Mouse (Mus musculus) brown adipose tissue, adult 24 weeks (tissue): ENCODE results near the gene Sertad3. TPM values are rescaled to one million over a fixed set of nuclear protein-coding genes. Genes with fewer than 3 reads are reported as not detected.

ENCODE experiments used
- H3K27ac ChIP-seq: fragments of 200-500 bp; replicated peaks from 2 replicates; pipeline ENCODE4 v1.5.1; 2012; ENCODE audit warnings: low read depth, mild to moderate bottlenecking, low read length
- H3K4me1 ChIP-seq: fragments of 200-500 bp; 2 replicates; pipeline ENCODE4 v1.6.1; 2012; ENCODE audit warnings: low read length, mixed read lengths; ENCODE audit not compliant: control insufficient read depth, insufficient read depth, insufficient read length
- H3K4me3 ChIP-seq: fragments of 200-500 bp; 2 replicates; pipeline ENCODE4 v1.5.1; 2012; ENCODE audit warnings: low read depth, mild to moderate bottlenecking, low read length, moderate library complexity; ENCODE audit not compliant: insufficient read depth
- polyA plus RNA-seq: library from polyadenylated mRNA; stranded (reverse); fragments of >200 nt; gene quantifications from 2 replicates; pipeline ENCODE4 v1.2.4, GENCODE M21; 2012; ENCODE audit not compliant: missing spikeins, insufficient read depth, insufficient read length

Sertad3 gene
- polyA plus RNA-seq, 1 experiment: 4.2 TPM

DNA sequence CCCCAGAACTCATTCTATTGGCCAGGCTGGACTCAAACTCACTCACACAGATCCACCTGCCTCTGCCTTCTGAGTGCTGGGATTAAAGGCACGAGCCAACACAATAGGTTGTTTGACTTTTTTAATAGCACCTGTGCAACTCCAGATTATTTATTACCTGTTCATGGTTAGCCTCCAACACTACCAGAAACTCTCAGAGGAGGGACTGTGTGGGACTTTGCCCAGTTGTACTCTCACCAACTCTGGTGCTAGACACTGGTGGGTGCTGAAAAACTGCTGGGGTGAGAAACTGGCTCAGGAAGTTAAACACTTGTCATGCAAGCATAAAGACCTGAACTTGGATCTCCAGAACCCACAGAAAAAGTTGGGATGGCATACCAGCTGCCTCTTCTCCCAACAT, 6.2 kb downstream of the Sertad3 start:
- Histone ChIP-seq H3K4me3 (no peak overlapping the region), H3K4me1 (no peaks in the 10 kb centered on the region; the same call in 1 of the 2 replicates), H3K27ac (no peak overlapping the region)

GRCm38 (mm10) chr7:27480506-27480905, 6.9 kb downstream of the Sertad3 start:
- no peak overlapping the region for H3K4me3 ChIP-seq
- H3K27ac ChIP-seq: no peak overlapping the region
- no peaks in the 10 kb centered on the region; the same call in 1 of the 2 replicates for H3K4me1 ChIP-seq

- Histone ChIP-seq H3K27ac (peak overlapping the region; percentile 1; the same call in 1 of the 2 replicates), H3K4me1 (no peaks in the 10 kb centered on the region; the same call in 1 of the 2 replicates)
These were observed 7.5 kb downstream of the Sertad3 start for GRCm38 (mm10) chr7:27480927-27481626.

GRCm38 (mm10) chr7:27481627-27481969, 8.0 kb downstream of the Sertad3 start:
- peak overlapping the region; percentile 50 for H3K4me3 ChIP-seq
- H3K27ac ChIP-seq: peak overlapping the region; percentile 94
- H3K4me1 ChIP-seq: no peaks in the 10 kb centered on the region

More at GRCm38 (mm10) chr7:27480927-27481626, 7.5 kb downstream of the Sertad3 start:
- H3K4me3 ChIP-seq: peak overlapping the region; percentile 44

- Histone ChIP-seq H3K27ac (no peak overlapping the region), H3K4me3 (no peak overlapping the region), H3K4me1 (0 out of 2 replicates have a peak, but pooled peaks cover 2% of the 10 kb centered on the region)
These were observed 10.3 kb downstream of the Sertad3 start for GRCm38 (mm10) chr7:27483860-27484259.

GRCm38 (mm10) chr7:27486102-27486769, 12.7 kb downstream of the Sertad3 start:
- peak overlapping the region; percentile 78 for H3K27ac ChIP-seq
- H3K4me1 ChIP-seq: peaks cover 2% of the 10 kb centered on the region; the same call in 1 of the 2 replicates
- peak overlapping the region; percentile 57 for H3K4me3 ChIP-seq

DNA sequence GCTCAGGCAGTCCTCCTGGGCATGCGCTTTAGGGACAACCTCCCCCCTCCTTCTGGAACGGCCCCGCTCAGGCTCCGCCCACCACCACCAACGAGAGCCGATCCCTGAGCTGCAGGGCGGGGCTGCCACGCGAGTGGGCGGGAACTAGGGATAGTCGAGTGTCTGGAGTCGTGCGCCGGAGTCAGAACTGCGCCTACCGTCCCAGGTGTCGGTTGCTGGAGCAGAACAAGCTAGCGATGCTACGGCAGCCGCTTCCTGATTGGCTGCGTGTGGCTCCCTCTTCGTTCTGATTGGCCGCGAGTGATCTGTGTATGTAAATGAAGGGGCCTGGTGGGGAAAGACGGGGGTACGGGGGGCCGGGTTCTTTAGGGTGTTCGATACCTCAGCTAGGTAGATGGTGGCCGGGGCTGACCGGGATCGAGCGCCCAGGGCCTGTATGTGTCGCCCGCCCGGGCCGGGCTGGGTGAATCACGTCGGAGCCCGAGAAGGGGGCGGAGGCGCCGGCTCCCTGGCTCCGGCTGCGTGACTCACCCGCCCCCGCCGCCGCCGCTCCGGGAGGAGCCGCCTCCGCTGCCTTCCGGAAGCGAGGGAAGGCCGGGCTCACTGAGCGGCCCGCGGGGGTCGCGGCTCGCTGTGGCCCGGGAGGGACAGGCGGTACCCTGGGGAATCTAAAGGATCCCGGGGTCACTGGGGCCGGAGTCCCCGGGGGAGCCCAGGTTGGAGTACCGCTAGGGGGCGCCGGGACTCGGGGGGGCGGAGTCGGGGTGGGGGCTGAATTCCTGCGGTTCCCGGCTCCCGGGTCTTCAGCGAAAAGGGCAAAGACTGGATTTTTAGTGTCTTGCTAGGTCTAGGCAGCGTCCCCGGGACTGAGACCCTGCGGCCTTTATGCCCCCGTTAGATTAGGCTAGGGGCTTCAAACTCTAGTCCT, 13.5 kb downstream of the Sertad3 start, which contains the start of gene Sertad1:
TSS of gene Sertad1 (plus strand) at position 141 of the 928 bp plus-strand sequence.
- Histone ChIP-seq H3K4me1 (peaks cover 6% of the 10 kb centered on the region), H3K27ac (peak within 1 kb of the TSS; percentile 85), H3K4me3 (peak within 1 kb of the TSS; percentile 81)

- Histone ChIP-seq H3K27ac (peak overlapping the region; percentile 85), H3K4me3 (peak overlapping the region; percentile 81), H3K4me1 (peaks cover 7% of the 10 kb centered on the region)
These were observed 14.2 kb downstream of the Sertad3 start for GRCm38 (mm10) chr7:27487740-27488268.

DNA sequence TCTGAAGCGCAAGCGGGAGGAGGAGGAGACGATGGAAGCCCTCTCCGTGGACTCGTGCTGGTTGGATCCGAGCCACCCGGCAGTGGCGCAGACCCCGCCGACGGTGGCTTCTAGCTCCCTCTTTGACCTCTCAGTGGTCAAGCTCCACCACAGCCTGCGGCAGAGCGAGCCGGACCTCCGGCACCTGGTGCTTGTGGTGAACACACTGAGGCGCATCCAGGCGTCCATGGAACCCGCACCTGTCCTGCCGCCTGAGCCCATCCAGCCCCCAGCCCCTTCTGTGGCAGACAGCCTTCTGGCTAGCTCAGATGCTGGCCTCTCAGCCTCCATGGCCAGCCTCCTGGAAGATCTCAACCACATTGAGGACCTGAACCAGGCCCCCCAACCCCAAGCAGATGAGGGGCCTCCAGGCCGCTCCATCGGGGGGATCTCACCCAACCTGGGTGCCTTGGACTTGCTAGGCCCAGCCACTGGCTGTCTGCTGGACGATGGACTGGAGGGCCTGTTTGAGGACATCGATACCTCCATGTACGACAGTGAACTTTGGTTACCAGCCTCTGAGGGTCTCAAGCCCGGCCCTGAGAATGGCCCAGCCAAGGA, 15.8 kb downstream of the Sertad3 start:
- H3K4me1 ChIP-seq: peaks cover 13% of the 10 kb centered on the region
- no peak overlapping the region for H3K4me3 ChIP-seq
- peak overlapping the region; percentile 83; the same call in 1 of the 2 replicates for H3K27ac ChIP-seq

DNA sequence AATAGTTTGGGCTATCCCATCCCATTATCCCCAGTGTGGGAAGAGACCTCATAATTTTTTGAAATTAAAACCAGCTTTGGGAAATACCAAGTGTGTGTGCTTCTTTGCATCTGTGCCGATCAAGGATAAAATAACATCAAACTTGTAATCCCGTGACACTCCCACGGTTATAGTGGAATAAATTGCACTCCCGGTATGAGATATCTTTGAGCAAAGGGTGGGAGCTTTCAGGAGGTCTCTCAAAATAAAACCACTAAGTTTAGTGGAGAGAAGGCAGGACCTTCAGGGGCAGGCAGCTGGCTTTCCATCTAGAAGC, 16.6 kb downstream of the Sertad3 start:
- H3K4me1 ChIP-seq: peaks cover 13% of the 10 kb centered on the region
- H3K27ac ChIP-seq: peak overlapping the region; percentile 83
- peak overlapping the region; percentile 49 for H3K4me3 ChIP-seq

GRCm38 (mm10) chr7:27490543-27491329, 17.2 kb downstream of the Sertad3 start:
- H3K4me3 ChIP-seq: peak overlapping the region; percentile 63
- H3K27ac ChIP-seq: peak overlapping the region; percentile 96

GRCm38 (mm10) chr7:27491856-27492255, 18.3 kb downstream of the Sertad3 start:
- Histone ChIP-seq H3K4me3 (no peak overlapping the region), H3K27ac (peak overlapping the region; percentile 96), H3K4me1 (peaks cover 13% of the 10 kb centered on the region)

More at GRCm38 (mm10) chr7:27490543-27491329, 17.2 kb downstream of the Sertad3 start:
- H3K4me1 ChIP-seq: peaks cover 13% of the 10 kb centered on the region

GRCm38 (mm10) chr7:27493022-27493421, 19.5 kb downstream of the Sertad3 start:
- peaks cover 12% of the 10 kb centered on the region for H3K4me1 ChIP-seq
- H3K27ac ChIP-seq: peak overlapping the region; percentile 40; the same call in 1 of the 2 replicates
- H3K4me3 ChIP-seq: no peak overlapping the region

DNA sequence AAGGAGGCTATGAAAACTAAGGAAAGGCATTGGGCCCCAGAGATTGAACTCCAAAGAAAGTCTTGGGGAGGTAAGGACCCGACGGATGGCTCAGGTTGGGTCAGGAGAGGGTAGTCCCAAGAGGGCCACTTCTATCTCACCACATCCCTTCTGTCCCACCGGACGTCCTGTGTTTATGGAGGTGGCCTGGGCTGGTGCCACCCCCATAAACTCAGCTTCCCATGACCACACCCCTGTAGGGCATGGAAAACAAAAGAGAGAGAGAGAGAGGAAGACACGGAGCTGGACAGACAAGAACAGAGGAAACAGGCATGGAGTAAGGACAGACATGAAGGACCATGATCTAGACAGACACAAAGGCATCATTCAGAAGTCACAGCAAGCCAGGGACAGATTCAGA, 19.9 kb downstream of the Sertad3 start:
- Histone ChIP-seq H3K27ac (peak overlapping the region; percentile 40; the same call in 1 of the 2 replicates), H3K4me3 (no peak overlapping the region), H3K4me1 (peaks cover 11% of the 10 kb centered on the region)
